Mouse (Mus musculus): ENCODE results near the gene Fam186a. TPM values are rescaled to one million over a fixed set of nuclear protein-coding genes. Genes with fewer than 3 reads are reported as not detected.
"Not testable (repeated sequence)": the region's sequence is repeated elsewhere in the genome, so short reads cannot be mapped to it uniquely, and the experiment has no call there.

Fam186a gene
- total RNA-seq, 2 experiments from 2014 or later = not detected

- DNase-seq (ENCODE audit: extremely low spot score in 1 of 2, low spot score in 2 of 2) = no peak
- intact Hi-C loops (cut with DNase I) = no loop called here
Measured at GRCm38 (mm10) chr15:99889275-99889874, 77.5 kb downstream of the Fam186a start.

DNA sequence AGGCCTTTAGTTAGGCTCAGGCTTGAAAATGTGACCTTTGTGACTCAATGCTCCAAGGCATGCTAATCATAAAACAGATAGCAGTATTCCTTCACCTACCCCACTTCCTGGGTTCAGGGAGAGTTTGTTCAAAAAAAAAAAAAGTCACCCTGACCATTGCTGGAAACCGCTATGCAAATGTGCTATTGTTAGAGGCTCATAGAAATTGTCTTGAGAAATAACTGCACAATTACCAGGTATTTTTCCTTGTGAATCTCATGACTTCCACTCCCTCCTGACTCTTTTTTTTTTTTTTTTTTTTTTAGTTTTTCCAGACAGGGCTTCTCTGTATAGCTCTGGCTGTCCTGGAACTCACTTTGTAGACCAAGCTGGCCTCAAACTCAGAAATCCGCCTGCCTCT, 79.7 kb downstream of the Fam186a start:
- DNase-seq (ENCODE audit: extremely low spot score in 1 of 2, low spot score in 2 of 2); intact Hi-C loops (cut with DNase I): not testable (repeated sequence)

DNA sequence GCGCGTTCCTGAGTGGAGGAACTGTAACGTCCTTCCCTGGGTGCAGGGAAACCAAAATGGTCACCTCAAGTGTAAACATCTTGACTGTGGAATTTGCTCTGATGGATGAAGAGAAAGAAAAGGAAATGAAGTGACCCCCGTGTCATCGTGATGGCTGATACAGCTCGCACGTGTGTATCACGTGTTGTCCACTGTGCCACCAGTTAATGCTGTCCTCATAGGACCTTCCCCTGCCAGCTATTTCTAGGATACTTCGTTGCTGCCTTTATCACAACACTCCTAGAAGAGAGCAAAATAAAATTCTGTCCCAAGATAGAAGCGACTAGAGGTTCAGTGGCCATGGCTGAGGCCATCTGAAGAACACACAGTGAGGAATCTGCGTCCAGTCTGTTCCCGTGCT, 82.8 kb downstream of the Fam186a start:
- DNase-seq (ENCODE audit: extremely low spot score in 1 of 2, low spot score in 2 of 2) = no peak
- intact Hi-C loops (cut with DNase I) = no loop called here

GRCm38 (mm10) chr15:99878541-99878940, 88.3 kb downstream of the Fam186a start:
- intact Hi-C loops (cut with DNase I) = no loop called here
- DNase-seq (ENCODE audit: extremely low spot score in 1 of 2, low spot score in 2 of 2) = no peak

GRCm38 (mm10) chr15:99875334-99875869, 91.5 kb downstream of the Fam186a start, which contains the start of gene Lima1:
TSS of gene Lima1 (minus strand) at chr15:99875456.
- intact Hi-C loops (cut with DNase I) = no loop called here
- DNase-seq (ENCODE audit: extremely low spot score in 1 of 2, low spot score in 2 of 2) = peak; percentile 59 to 93

DNA sequence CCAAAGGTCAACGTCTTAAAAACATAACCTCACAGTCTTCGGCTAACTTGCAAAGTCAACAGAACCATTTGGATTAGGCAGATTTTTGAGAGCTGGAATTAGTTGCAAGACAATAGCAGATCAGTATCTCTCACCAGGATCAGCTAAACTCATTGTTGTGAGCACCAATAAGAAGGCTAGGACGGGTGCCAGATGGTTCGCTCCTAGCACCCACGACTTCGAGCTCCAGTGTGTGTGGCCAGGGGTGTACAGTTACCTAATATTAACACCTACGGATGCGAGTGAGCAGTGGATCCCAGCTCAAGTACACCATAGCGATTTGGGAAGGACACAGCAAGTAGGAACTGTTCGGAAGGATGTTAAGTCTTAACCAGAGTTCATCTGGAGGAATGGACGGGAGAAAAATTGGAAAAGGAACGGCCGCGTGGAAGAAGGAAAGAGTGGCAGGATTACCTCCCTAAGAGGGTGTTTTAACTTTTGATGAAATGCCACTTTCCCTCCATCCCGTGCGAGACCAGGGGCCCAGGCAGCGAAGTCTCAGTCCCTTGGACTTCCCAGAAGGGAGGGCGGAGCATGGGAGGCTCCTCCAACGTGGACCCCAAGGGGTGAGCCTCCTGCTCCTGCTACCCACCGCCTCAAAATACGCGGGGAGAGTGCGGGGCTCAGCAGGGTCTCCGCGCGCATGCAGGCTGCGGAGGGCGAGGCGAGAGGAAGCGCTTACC, 92.1 kb downstream of the Fam186a start:
- peak in 1 of 2 experiments; percentile 41 for DNase-seq (ENCODE audit: extremely low spot score in 1 of 2, low spot score in 2 of 2)
- intact Hi-C loops (cut with DNase I) = no loop called here

- DNase-seq (ENCODE audit: extremely low spot score in 1 of 2, low spot score in 2 of 2) = no peak
- intact Hi-C loops (cut with DNase I) = no loop called here
Measured at GRCm38 (mm10) chr15:99872543-99872942, 94.3 kb downstream of the Fam186a start.

Other genes starting within 250 kb of the Fam186a start
- 10 to 100 TPM; 13.9 to 16.9 TPM for gene Gpd1, start 249.5 kb downstream of the Fam186a start, total RNA-seq (2021)
- gene Cox14, start 241.4 kb downstream of the Fam186a start, total RNA-seq (2021) = 10 to 100 TPM; 96.8 to 99.0 TPM
- gene Cers5, start 194.2 kb downstream of the Fam186a start, total RNA-seq (2021) = 10 to 100 TPM; 43.6 to 47.2 TPM
- gene Lima1, start 91.6 kb downstream of the Fam186a start, total RNA-seq (2021) = 1 to 10 TPM; 8.2 to 9.8 TPM
- gene Larp4, start 3.0 kb upstream of the Fam186a start, total RNA-seq (2021) = 10 to 100 TPM; 47.2 to 53.2 TPM
- 10 to 100 TPM; 58.0 to 61.8 TPM for gene Dip2b, start 71.6 kb upstream of the Fam186a start, total RNA-seq (2021)